Mouse (Mus musculus): ENCODE data around the gene S100a3.

GRCm38 (mm10) chr3:90605049-90605448 is 44.7 kb downstream of the S100a3 start:
- TF ChIP-seq CTCF (IDR thresholded peaks at IDR 0.05; ENCODE audit: low read depth) (no peak), EP300 (IDR thresholded peaks at IDR 0.05; ENCODE audit: low read depth) (no peak)

All from liver, postnatal 0 days (tissue).